Mouse (Mus musculus) ES-Bruce4 (cell line): ENCODE measurements at regions not wholly inside any gene's neighbourhood (a gene's known extent, or its start where the extent isn't known, plus 50 kb on each side); places are given as distances from the start of the nearest gene placed in this dataset.

ENCODE experiments used
- CTCF ChIP-seq: IDR thresholded peaks from one replicate; pipeline ENCODE4 v1.8.1; 2011; ENCODE audit warnings: low read depth, low read length
- EP300 ChIP-seq: IDR thresholded peaks from 2 replicates; pipeline ENCODE4 v1.6.1; 2011; ENCODE audit warnings: low read depth, low read length; ENCODE audit not compliant: insufficient read depth
- POLR2A ChIP-seq: IDR thresholded peaks from one replicate; pipeline ENCODE4 v1.8.1; 2011; ENCODE audit warnings: low read length; ENCODE audit not compliant: insufficient read depth

DNA sequence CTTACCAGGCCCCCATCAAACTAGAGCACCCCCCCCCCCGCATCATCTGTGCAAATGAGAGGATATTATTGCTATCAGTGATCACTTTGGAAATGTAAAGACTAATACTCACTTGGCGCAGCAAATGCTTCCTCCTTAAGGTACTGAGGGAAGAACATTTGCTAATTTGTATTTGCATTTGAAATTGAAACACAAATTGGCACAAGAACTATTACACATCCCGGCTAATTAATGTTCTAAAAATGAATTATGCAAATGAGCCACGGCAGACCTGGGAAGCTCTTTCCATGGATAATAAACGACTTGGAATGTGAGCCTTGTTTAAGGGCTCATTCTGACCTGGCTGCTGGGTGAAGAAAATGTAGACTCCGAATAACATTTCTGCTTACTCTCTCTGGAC is 164.9 kb downstream of the Mycn start:
- TF ChIP-seq CTCF (no peak), EP300 (no peak), POLR2A (no peak)
